Mouse (Mus musculus) megakaryocyte progenitor cell, adult 5-6 weeks (primary cell): ENCODE measurements around the gene Atp6v0d1. TPM values are rescaled to one million over a fixed set of nuclear protein-coding genes. Genes with fewer than 3 reads are reported as not detected.
"Not testable (repeated sequence)": the region's sequence is repeated elsewhere in the genome, so short reads cannot be mapped to it uniquely, and the experiment has no call there.

Experiments
- ATAC-seq: replicated peaks from 2 replicates; pipeline ENCODE4 v1.8.0; 2016; ENCODE audit warnings: mild to moderate bottlenecking, moderate TSS enrichment, inconsistent platforms; ENCODE audit not compliant: poor library complexity
- total RNA-seq, 2 experiments: library from RNA; stranded (forward) in 1 of 2; stranded (reverse) in 1 of 2; fragments of 157-497, 149-512 nt in 1 of 2; fragments of 200-1000 nt in 1 of 2; gene quantifications; 2 replicates each; pipeline versions ENCODE4 v1.2.3 to v1.2.4; 2015 to 2017

The Atp6v0d1 gene
- total RNA-seq, 2 experiments from 2014 or later: 56.6 to 142 TPM

- no peak for ATAC-seq
Measured at GRCm38 (mm10) chr8:105575538-105575937, 9.7 kb upstream of the Atp6v0d1 start.

DNA sequence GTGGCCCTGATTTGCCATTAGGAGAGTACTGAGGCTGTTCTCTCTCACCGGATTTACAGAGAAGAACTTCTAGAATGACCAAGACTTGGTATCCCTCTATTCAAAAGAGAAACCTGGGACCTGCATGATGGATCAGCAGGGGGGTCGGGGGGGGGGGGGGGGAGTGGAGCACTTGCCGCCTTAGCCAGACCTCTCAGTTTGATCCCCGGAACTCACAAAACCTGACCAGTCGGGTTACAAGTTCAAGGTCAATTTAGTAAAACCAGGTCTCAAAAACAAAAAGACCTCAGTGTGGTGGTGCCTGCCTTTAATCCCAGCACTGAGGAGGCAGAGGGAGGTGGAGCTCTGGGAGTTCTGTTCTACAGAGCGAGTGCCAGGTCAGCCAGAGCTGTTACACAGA lies 8.9 kb upstream of the Atp6v0d1 start:
- ATAC-seq: no peak

DNA sequence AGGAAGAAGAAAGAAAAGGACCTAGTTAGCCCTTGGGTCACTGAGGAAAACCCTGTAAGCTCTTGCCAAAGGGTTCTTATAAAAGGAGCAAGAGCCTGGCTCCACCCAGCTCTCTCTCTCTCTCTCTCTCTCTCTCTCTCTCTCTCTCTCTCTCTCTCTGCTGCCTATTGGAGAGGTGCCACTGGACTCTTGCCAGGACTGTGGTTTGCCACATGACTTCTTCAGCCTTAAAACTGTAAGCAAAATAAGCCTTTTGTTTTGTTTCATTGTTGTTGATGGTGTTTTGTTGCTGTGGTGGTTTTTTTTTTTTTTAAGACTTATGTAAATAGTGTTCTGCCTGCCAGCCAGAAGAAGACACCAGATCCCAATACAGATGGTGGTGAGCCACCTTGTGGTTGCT lies 7.6 kb upstream of the Atp6v0d1 start:
- peak; percentile 78 for ATAC-seq

GRCm38 (mm10) chr8:105571810-105572209 lies 6.0 kb upstream of the Atp6v0d1 start:
- no peak for ATAC-seq

DNA sequence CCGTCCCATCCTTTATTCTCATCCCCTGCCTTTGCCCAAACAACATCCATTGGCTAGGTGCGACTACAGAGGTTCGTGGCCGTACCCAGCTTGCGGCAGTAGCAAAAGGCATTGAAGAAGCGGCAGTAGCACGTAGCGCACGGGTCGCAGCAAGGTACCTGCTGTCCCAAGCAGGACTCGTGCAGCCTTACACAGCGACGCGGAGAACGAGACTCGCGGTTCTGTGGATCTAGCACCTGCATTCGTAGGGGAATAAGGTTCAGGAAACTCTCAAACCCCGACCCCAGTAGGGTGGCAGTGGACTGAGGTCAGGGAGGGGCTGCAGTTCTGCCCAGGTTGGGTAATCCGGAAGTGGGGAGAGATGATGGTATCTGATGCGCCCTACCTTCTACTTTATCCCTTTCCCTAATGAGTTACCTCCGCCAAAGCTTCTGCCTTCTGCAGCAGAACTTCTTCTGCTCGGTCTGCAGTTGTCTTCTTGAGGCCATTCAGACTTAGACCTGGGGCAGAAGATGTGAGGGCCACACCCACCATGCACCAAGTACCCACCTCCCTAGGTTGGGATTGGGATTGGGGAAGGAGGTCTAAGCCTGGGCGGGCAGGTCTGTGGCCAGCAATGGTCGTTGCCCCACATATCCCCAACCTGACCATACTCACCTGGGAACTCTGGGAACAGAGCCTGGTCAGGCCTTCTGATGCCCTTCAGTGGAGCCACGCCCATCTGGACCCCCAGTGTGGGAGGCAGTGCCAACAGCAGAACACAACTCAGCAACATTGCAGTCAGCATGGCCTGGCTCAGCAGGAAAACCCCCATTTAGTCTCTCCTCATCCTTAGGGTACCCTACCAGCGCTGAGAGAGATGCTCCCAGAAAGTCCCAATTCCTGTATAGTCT lies 1.1 kb upstream of the Atp6v0d1 start:
- peak; percentile 16 for ATAC-seq

GRCm38 (mm10) chr8:105565401-105565881 lies 406 bp downstream of the Atp6v0d1 start:
- ATAC-seq: peak; percentile 13; the same call in 1 of the 2 replicates

DNA sequence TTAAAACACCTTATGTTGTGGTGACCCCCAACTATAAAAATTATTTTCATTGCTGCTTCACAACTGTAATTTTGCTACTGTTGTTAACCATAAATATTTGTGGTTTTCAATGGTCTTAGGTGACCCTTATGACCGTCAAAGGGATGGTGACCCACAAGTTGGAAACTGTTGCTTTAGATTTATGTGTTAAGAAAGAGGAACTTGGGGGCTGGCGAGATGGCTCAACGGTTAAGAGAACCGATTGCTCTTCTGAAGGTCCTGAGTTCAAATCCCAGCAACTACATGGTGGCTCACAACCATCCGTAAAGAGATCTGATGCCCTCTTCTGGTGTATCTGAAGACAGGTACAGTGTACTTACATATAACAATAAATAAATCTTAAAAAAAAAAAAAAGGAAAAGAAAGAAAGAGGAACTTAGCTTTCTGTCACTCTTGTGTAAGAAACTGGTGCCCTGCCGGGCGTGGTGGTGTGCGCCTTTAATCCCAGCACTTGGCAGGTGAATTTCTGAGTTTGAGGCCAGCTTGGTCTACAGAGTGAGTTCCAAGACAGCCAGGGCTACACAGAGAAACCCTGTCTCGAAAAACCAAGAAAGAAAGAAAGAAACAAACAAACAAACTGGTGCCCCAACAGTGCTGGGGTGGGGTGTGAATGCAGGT lies 1.1 kb downstream of the Atp6v0d1 start:
- not testable (repeated sequence) for ATAC-seq

DNA sequence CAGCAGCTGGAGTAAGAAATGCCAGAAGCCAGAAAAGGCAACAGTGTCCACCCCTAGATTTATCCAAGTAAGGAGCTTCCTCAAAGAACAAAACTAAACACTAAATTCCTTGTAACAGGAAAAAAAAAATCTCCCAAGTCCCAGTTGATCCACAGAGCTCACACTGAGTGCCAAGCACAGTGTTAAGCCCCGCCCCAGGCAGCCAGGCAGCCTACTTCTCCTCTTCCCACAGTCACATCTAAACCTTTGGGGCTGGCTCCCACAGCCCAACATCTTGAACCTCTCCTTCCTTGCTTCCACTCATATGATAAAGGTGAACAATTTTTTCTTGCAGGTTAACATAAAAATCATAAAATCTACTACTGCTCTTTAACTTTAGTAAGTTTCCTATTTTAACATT lies 2.0 kb downstream of the Atp6v0d1 start:
- ATAC-seq: no peak

- no peak for ATAC-seq
Measured at GRCm38 (mm10) chr8:105562863-105563262, 3.0 kb downstream of the Atp6v0d1 start.

DNA sequence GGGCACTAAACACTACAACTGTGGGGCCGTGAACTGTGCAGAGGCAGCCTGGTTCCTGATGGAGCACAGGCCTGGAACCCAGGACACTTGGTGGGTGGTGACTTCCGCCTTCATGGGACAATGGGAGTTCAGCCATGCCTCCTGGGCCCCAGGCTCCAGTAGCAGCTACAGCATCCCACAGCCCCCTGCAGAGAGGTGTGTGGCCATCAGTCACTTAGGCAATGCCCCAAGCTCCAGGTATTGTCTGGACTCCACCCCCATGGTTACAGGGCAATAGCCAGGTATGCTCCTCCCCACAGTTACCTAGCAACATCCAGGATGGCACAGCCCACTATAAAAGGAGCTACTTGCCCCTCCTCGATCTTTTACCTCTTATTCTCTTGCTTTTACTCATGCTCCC lies 10.6 kb downstream of the Atp6v0d1 start:
- ATAC-seq: no peak

DNA sequence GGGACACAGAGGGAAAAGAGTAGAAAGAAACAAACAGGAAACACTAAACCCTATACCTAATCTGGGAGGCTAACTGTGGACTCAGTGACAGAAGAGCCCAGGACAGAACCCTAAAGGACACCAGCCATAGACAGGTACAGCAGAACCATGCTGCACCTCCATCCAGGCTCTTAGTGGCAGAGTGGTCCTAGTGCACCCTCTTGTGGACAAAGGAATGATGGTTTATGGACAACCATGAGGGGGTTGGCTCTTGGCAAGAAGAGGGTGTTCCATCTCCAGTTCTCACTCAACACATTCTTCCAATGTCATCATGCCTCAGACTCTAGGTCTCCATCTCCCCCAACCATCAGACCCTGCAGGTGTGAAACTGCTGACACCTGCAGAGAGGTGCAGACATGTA lies 11.8 kb downstream of the Atp6v0d1 start:
- ATAC-seq: peak; percentile 97

GRCm38 (mm10) chr8:105552824-105553223 lies 13.0 kb downstream of the Atp6v0d1 start:
- peak; percentile 64 for ATAC-seq

DNA sequence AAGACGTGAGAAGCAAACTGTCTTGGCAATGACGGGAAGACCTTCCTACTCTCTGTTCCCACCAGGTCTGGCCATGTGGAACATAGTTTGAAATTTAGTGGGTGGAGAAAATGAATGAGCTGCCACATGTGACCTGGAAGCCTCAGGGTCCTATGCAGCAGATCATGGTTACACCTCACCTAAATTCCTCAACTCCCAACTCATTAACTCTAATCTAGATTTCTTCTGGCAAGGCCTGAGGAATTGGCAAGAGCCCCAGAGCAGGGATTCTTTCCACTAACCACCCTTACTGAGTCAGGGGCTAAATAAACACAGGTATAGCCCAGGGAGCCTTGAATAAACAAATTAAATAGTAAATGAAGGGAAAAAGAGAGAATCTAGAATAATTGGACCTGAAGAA lies 13.8 kb downstream of the Atp6v0d1 start:
- ATAC-seq: no peak

DNA sequence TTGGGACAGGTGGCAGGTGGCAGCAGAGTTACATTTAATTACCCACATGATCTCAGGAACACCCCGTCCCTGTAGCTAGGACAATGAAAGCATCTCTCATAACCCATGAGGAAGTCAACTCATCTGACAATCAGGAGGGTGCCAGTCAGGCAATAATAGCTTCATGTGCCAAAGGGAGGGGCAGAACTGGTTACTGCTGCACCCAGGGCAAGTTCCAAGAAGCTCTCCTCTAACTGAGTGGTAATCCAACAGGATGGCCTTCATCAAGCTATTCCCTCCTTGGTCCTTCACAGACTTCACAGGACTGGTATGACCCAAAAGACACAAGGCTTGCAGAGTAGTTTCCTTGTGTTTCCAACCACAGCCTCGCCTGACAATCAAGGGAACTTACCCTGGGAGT lies 15.8 kb downstream of the Atp6v0d1 start:
- no peak for ATAC-seq

GRCm38 (mm10) chr8:105549506-105549905 lies 16.3 kb downstream of the Atp6v0d1 start:
- no peak for ATAC-seq

DNA sequence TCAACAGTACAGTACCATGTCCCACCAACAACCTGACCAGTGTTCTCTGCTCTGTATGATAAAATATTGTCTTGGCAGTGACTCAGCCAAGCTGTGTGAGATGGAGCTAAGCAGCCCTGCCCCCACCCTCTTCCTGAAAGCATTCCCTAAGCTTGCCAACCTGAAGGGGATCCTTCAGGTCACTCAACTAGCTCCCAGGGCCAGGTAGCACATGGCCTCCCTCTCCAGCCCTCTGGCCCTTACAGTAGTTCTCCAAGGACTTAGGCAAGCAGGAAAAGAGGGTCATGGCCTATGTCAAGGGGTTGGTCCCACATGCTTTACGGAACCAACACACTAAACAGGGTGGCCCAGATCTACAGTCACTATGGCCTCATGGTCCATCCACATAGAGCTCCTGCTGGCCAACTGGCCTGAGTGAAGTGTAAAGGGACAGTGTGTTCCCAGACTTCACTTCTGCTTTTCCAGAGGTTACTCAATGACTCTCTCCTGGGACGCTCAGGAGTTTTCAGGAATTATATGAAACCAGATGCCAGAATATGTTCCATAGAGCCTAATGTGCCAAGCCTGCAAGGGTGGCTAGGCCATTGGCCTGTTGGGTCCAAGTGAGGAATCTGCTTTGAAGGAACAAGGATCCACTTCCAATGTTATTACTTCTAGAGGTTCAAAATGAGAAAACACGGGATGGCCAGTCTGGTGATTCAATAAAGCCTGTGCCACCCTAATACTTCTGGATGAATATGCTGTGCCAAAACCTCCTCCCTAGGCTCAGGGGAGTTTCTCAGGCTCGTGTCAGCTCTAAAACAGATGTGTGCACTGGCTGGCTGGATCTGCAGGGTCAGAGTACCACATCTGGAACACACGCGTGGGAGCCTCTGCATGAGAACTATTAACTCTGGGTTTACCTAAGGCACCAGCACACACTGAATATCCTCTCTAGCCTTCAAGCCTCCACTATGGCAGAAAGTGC lies 19.2 kb downstream of the Atp6v0d1 start:
- ATAC-seq: no peak

- no peak for ATAC-seq
Measured at GRCm38 (mm10) chr8:105545249-105545648, 20.6 kb downstream of the Atp6v0d1 start.

DNA sequence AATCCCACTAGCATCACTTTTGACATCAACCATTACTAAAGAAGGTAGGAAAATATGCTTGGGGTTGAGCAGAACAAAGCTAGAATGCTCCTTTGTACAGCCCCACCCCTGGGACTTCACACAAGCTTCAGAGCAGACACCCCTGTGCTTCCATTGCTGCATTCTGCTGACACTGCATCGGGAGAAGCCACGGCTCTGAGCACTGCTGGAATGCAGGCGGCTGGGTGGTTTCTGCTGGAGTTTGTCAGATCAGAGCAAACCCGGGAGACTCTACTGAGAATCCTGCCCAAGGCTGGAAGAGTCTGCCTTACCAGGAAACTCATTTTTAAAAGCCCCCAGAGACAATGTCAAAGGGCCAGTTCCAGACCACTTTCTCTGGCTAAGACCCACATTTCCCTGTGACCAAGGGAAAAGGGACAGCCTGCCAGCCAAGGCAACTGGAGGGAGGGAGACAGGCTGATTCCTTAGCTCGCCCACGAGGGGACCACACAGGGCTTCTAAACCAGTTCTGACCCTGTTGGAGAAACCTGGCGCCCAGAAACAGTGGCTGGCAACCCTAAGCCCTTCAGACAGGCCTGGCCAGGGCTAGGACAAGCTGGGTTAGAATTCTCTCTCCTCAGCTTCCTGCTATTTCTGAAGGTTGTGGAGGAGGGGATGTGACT lies 21.2 kb downstream of the Atp6v0d1 start:
- no peak for ATAC-seq

DNA sequence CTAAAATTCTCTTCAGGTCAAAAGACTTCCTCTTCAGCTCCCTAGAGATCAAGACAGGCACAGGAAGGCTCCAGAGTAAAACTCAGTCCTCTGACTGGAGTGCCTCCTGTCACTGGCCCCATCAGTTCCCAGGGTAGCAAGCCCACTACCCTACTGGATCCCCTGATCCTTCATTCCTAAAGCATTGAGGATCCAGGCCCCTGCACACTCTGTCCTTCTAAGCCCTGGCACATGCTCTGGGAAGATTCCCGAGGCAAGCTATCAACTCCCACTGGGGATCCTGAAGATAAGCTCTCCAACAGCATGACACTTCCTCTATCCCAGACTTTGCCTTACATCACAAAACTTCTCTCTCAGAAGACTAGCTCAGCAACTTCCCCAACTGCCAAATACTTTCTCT lies 22.1 kb downstream of the Atp6v0d1 start:
- no peak for ATAC-seq

DNA sequence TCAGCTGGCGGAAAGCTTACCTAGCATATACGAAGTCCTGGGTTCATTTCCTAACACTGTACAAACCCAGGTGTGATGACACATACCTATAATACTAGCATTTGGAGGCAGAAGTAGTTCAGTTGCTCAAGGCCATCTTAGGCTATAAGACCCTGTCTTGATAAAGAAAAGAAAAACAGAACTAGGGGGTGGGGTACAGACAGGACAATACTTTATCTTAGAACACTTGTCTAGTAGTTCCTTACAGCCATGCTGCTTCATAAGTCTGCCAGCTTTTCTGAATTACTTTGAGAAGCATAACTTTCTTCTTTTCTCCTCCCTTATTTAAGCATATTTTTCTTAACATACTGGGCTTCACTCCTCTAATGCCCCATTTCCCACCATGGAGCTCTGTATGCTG lies 23.0 kb downstream of the Atp6v0d1 start:
- ATAC-seq: peak; percentile 10; the same call in 1 of the 2 replicates
